Mouse (Mus musculus): Measurements from ENCODE around the gene Cd109.

- TF ChIP-seq UBTF (IDR thresholded peaks at IDR 0.05; ENCODE audit: borderline replicate concordance, insufficient read depth, low read depth, low read length) (no peak), EP300 (IDR thresholded peaks at IDR 0.05; ENCODE audit: low read depth in 1 of 2, low read length in 2 of 2) (no peak), GATA1 (IDR thresholded peaks at IDR 0.05; ENCODE audit: low read depth, low read length) (no peak), POLR2A (IDR thresholded peaks at IDR 0.05; ENCODE audit: control insufficient read depth in 1 of 2, insufficient read depth in 1 of 2, low read depth in 1 of 2, low read length in 2 of 2, poor library complexity in 1 of 2) (no peak), MAX (IDR thresholded peaks at IDR 0.05; ENCODE audit: low read length) (no peak), CTCF (IDR thresholded peaks at IDR 0.05 in 2 of 3, conservative IDR thresholded peaks at IDR 0.05 in 1 of 3; ENCODE audit: control insufficient read depth in 1 of 3, insufficient read depth in 1 of 3, low read depth in 2 of 3, low read length in 3 of 3, poor library complexity in 1 of 3, severe bottlenecking in 1 of 3) (no peak), NELFE (IDR thresholded peaks at IDR 0.05; ENCODE audit: low read depth, low read length) (no peak), POLR2AphosphoS2 (IDR thresholded peaks at IDR 0.05; ENCODE audit: low read length) (no peak)
Measured at GRCm38 (mm10) chr9:78590471-78590870, 24.9 kb upstream of the Cd109 start.
